8 mouse cellular contexts compared by ENCODE assay signal in genomic region chr17:24413557-24414211, GRCm38 (mm10). TPM values are rescaled to one million over a fixed set of nuclear protein-coding genes. Genes with fewer than 3 reads are reported as not detected.
DNase-seq lines count a peak whose midpoint lies in the region; ATAC-seq and TF ChIP-seq lines count a peak whose summit lies in the region.

No protein-coding gene starts in this region.

- H3K27me3 ChIP-seq in erythroblast, embryonic 14.5 days (ENCODE audit: control insufficient read depth), result no peaks in the 10 kb centered on the region
- H3K27me3 ChIP-seq in intestine, postnatal 0 days (replicated peaks; ENCODE audit: control insufficient read depth, insufficient read depth, low read length), result no peaks in the 10 kb centered on the region
- H3K27me3 ChIP-seq in megakaryocyte, embryonic 14.5 days (replicated peaks), result no peaks in the 10 kb centered on the region

- intact Hi-C loops in gastrocnemius, postnatal 36 days (cut with DNase I), result no loop called here

- H3K4me2 ChIP-seq in intestine, postnatal 0 days (replicated peaks; ENCODE audit: low read depth), result peak overlapping the region; percentile 67

- peak overlapping the region; percentile 53 for H3K9ac ChIP-seq in intestine, postnatal 0 days (ENCODE audit: low read depth, low read length)

- WGBS in intestine, postnatal 0 days, result 12% methylated on average over 22 of the region's 22 CpGs

- no peaks in the 10 kb centered on the region for H3K9me3 ChIP-seq in erythroblast, embryonic 14.5 days (ENCODE audit: control insufficient read depth, low read length)
- no peaks in the 10 kb centered on the region for H3K9me3 ChIP-seq in intestine, postnatal 0 days (ENCODE audit: control insufficient read depth)
- no peaks in the 10 kb centered on the region for H3K9me3 ChIP-seq in megakaryocyte, embryonic 14.5 days

- H3K4me1 ChIP-seq in erythroblast, embryonic 14.5 days (ENCODE audit: control insufficient read depth), result peaks cover 46% of the 10 kb centered on the region
- 0 out of 2 replicates have a peak, but pooled peaks cover 4% of the 10 kb centered on the region for H3K4me1 ChIP-seq in intestine, postnatal 0 days (replicated peaks; ENCODE audit: control insufficient read depth, insufficient read depth, low read length)
- peaks cover 43% of the 10 kb centered on the region for H3K4me1 ChIP-seq in megakaryocyte, embryonic 14.5 days

- peak; percentile 62 for TF ChIP-seq CTCF in intestine, postnatal 0 days (IDR thresholded peaks at IDR 0.05; ENCODE audit: low read depth)

- peaks cover 75% of the 10 kb centered on the region for H3K36me3 ChIP-seq in erythroblast, embryonic 14.5 days (ENCODE audit: control insufficient read depth)
- peaks cover 29% of the 10 kb centered on the region for H3K36me3 ChIP-seq in intestine, postnatal 0 days (ENCODE audit: control insufficient read depth, insufficient read depth)
- H3K36me3 ChIP-seq in megakaryocyte, embryonic 14.5 days (replicated peaks; ENCODE audit: low read length), result peaks cover 61% of the 10 kb centered on the region

- peak overlapping the region; percentile 99 for H3K4me3 ChIP-seq in erythroblast, embryonic 14.5 days (replicated peaks)
- H3K4me3 ChIP-seq in intestine, postnatal 0 days (ENCODE audit: low read depth, low read length), result peak overlapping the region; percentile 85
- H3K4me3 ChIP-seq in megakaryocyte, embryonic 14.5 days (replicated peaks), result peak overlapping the region; percentile 96

- peak; percentile 79 for DNase-seq in 416B (ENCODE audit: low read depth)
- peak; percentile 64 for DNase-seq in CD4-positive, CD25-positive, alpha-beta regulatory T cell, adult 2 months (ENCODE audit: low read depth, low spot score)
- peak; percentile 54 for DNase-seq in thymus, postnatal 14 days
- DNase-seq in Muller cell, postnatal 12 days (ENCODE audit: inconsistent ontology term), result no peak
- DNase-seq in gastrocnemius, postnatal 36 days, result no peak

- H3K27ac ChIP-seq in intestine, postnatal 0 days (ENCODE audit: low read depth, low read length), result peak overlapping the region; percentile 94

- peak; percentile 40 for ATAC-seq in intestine, postnatal 0 days

RNA-seq across cellular contexts. Expression of gene Rnps1, which starts 0.7 kb away (rescaled TPM):
- polyA plus RNA-seq in erythroblast, embryonic 14.5 days (2012), result 18.1 and 24.0 TPM in 2 replicates
- polyA plus RNA-seq in intestine, postnatal 0 days (2015; fragmentation: Nextera tagmentation; extraction: Ambion mirVana), result 111 and 114 TPM in 2 replicates
- 183 and 234 TPM in 2 replicates for polyA plus RNA-seq in megakaryocyte, embryonic 14.5 days (2012; ENCODE audit: insufficient read depth, low replicate concordance)
- total RNA-seq in gastrocnemius, postnatal 36 days (2021), result 10 to 100 TPM; 41.7 to 48.3 TPM

RNA-seq across cellular contexts. Expression of gene Eci1, which starts 12.8 kb away (rescaled TPM):
- 9.3 and 10.6 TPM in 2 replicates for polyA plus RNA-seq in erythroblast, embryonic 14.5 days (2012)
- 96.4 and 106 TPM in 2 replicates for polyA plus RNA-seq in intestine, postnatal 0 days (2015; fragmentation: Nextera tagmentation; extraction: Ambion mirVana)
- 11.7 and 67.7 TPM in 2 replicates for polyA plus RNA-seq in megakaryocyte, embryonic 14.5 days (2012; ENCODE audit: insufficient read depth, low replicate concordance)
- total RNA-seq in gastrocnemius, postnatal 36 days (2021), result 100 to 1,000 TPM; 129 to 179 TPM

RNA-seq across cellular contexts. Expression of gene Dnase1l2, which starts 29.2 kb away (rescaled TPM):
- 0.15 TPM in 1 of 2 replicates, not detected in the other for polyA plus RNA-seq in erythroblast, embryonic 14.5 days (2012)
- polyA plus RNA-seq in intestine, postnatal 0 days (2015; fragmentation: Nextera tagmentation; extraction: Ambion mirVana), result 0.73 and 0.80 TPM in 2 replicates
- polyA plus RNA-seq in megakaryocyte, embryonic 14.5 days (2012; ENCODE audit: insufficient read depth, low replicate concordance), result not detected in 2 replicates
- total RNA-seq in gastrocnemius, postnatal 36 days (2021), result under 1 TPM; 0.49 to 0.99 TPM

RNA-seq across cellular contexts. Expression of gene E4f1, which starts 56.4 kb away (rescaled TPM):
- 6.2 and 7.3 TPM in 2 replicates for polyA plus RNA-seq in erythroblast, embryonic 14.5 days (2012)
- 5.0 and 5.2 TPM in 2 replicates for polyA plus RNA-seq in intestine, postnatal 0 days (2015; fragmentation: Nextera tagmentation; extraction: Ambion mirVana)
- polyA plus RNA-seq in megakaryocyte, embryonic 14.5 days (2012; ENCODE audit: insufficient read depth, low replicate concordance), result 9.7 and 18.7 TPM in 2 replicates
- total RNA-seq in gastrocnemius, postnatal 36 days (2021), result 10 to 100 TPM in 1 of 2 experiments, 1 to 10 TPM in 1; 9.5 to 11.7 TPM

RNA-seq across cellular contexts. Expression of gene Pgp, which starts 56.5 kb away (rescaled TPM):
- polyA plus RNA-seq in erythroblast, embryonic 14.5 days (2012), result 13.0 and 15.1 TPM in 2 replicates
- polyA plus RNA-seq in intestine, postnatal 0 days (2015; fragmentation: Nextera tagmentation; extraction: Ambion mirVana), result 64.5 and 69.4 TPM in 2 replicates
- polyA plus RNA-seq in megakaryocyte, embryonic 14.5 days (2012; ENCODE audit: insufficient read depth, low replicate concordance), result 48.8 and 102 TPM in 2 replicates
- 10 to 100 TPM; 50.7 to 54.6 TPM for total RNA-seq in gastrocnemius, postnatal 36 days (2021)

Comparison
In these comparisons a context has a peak if more than half of its experiments do, and no peak if none do; other contexts are left out.
1. DNase-seq: peak in 416B (single experiment), CD4-positive, CD25-positive, alpha-beta regulatory T cell, adult 2 months (single experiment) and thymus, postnatal 14 days (single experiment); none in Muller cell, postnatal 12 days (single experiment) and gastrocnemius, postnatal 36 days (0 of 2).
2. Peak in every context shown above with its lines, with median percentiles within 50 percentile points of each other: H3K4me3 ChIP-seq.